Mouse (Mus musculus): ENCODE measurements around the gene Ces2b.

DNA sequence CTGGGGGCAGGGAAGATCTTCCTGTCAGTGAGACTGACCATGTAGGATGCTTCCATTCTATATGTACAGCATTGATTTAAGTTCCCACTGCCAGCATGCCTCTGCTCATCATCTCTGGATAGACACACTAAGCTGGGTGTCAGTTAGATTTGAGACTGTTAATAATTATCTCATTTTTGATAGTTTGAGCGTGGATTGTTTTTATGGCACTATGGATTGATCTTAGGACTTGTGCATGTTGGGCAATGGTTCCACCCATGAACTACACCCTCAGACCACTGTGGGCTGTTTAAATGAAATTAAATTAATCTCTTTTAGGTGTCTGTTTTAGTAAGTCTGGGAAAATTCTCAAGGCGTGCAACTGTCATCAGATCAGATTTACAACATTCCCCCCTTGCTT, 42.4 kb upstream of the Ces2b start:
- TF ChIP-seq ZKSCAN1 (IDR thresholded peaks at IDR 0.05; ENCODE audit: borderline replicate concordance, low read depth, low read length) (no peak), POLR2A (IDR thresholded peaks at IDR 0.05; ENCODE audit: low read depth, low read length) (no peak), UBTF (IDR thresholded peaks at IDR 0.05; ENCODE audit: low read depth, low read length) (no peak), CTCF (conservative IDR thresholded peaks at IDR 0.05 in 1 of 2, IDR thresholded peaks at IDR 0.05 in 1 of 2; ENCODE audit: low read depth in 2 of 2, low read length in 2 of 2) (no peak), EP300 (IDR thresholded peaks at IDR 0.05; ENCODE audit: low read length) (no peak), TCF12 (IDR thresholded peaks at IDR 0.05; ENCODE audit: low read depth, low read length) (no peak)
